Mouse (Mus musculus) T-cell, adult 2 months (primary cell): ENCODE measurements at regions not wholly inside any gene's neighbourhood (a gene's known extent, or its start where the extent isn't known, plus 50 kb on each side); places are given as distances from the start of the nearest gene placed in this dataset.

Experiments used
- DNase-seq: peaks from one replicate; pipeline ENCODE4 v3.0.0; 2022; ENCODE audit warnings: low spot score

- DNase-seq: no peak
Measured at GRCm38 (mm10) chr3:105227551-105227950, 160.9 kb downstream of the 4930564D02Rik start.

- DNase-seq: no peak
Measured at GRCm38 (mm10) chr3:105228401-105228800, 161.8 kb downstream of the 4930564D02Rik start.

GRCm38 (mm10) chr3:105241048-105241447 is 174.4 kb downstream of the 4930564D02Rik start:
- no peak for DNase-seq

GRCm38 (mm10) chr3:105257096-105257495 is 190.5 kb downstream of the 4930564D02Rik start:
- no peak for DNase-seq

- DNase-seq: no peak
Measured at GRCm38 (mm10) chr3:105275241-105275640, 176.9 kb upstream of the Kcnd3 start.

GRCm38 (mm10) chr3:105280971-105281370 is 171.2 kb upstream of the Kcnd3 start:
- no peak for DNase-seq

- no peak for DNase-seq
Measured at GRCm38 (mm10) chr3:105281686-105282085, 170.4 kb upstream of the Kcnd3 start.

- no peak for DNase-seq
Measured at GRCm38 (mm10) chr3:105298273-105298672, 153.9 kb upstream of the Kcnd3 start.

GRCm38 (mm10) chr3:105300693-105301548 is 151.2 kb upstream of the Kcnd3 start:
- DNase-seq: no peak

- DNase-seq: no peak
Measured at GRCm38 (mm10) chr3:105307676-105308075, 144.5 kb upstream of the Kcnd3 start.

- DNase-seq: no peak
Measured at GRCm38 (mm10) chr3:105309020-105309419, 143.1 kb upstream of the Kcnd3 start.

GRCm38 (mm10) chr3:105353268-105353667 is 98.9 kb upstream of the Kcnd3 start:
- DNase-seq: no peak

- DNase-seq: no peak
Measured at GRCm38 (mm10) chr3:105354123-105354931, 97.8 kb upstream of the Kcnd3 start.

- DNase-seq: no peak
Measured at GRCm38 (mm10) chr3:105357511-105357910, 94.6 kb upstream of the Kcnd3 start.

GRCm38 (mm10) chr3:105359636-105360035 is 92.5 kb upstream of the Kcnd3 start:
- no peak for DNase-seq

- DNase-seq: no peak
Measured at GRCm38 (mm10) chr3:105364685-105365084, 87.4 kb upstream of the Kcnd3 start.

- DNase-seq: no peak
Measured at GRCm38 (mm10) chr3:105366806-105367205, 85.3 kb upstream of the Kcnd3 start.

- DNase-seq: no peak
Measured at GRCm38 (mm10) chr3:105367972-105368371, 84.2 kb upstream of the Kcnd3 start.

- no peak for DNase-seq
Measured at GRCm38 (mm10) chr3:105372371-105372828, 79.7 kb upstream of the Kcnd3 start.

- DNase-seq: no peak
Measured at GRCm38 (mm10) chr3:105374306-105374705, 77.8 kb upstream of the Kcnd3 start.

- DNase-seq: no peak
Measured at GRCm38 (mm10) chr3:105374836-105375235, 77.3 kb upstream of the Kcnd3 start.

GRCm38 (mm10) chr3:105375383-105375782 is 76.7 kb upstream of the Kcnd3 start:
- no peak for DNase-seq

GRCm38 (mm10) chr3:105375820-105376219 is 76.3 kb upstream of the Kcnd3 start:
- no peak for DNase-seq
